Mouse (Mus musculus) ES-CJ7 (cell line): Measurements from ENCODE around the gene Gsta3.
"Not testable (repeated sequence)": the region's sequence is repeated elsewhere in the genome, so short reads cannot be mapped to it uniquely, and the experiment has no call there.

Experiments used
- DNase-seq: peaks from one replicate; pipeline ENCODE4 v3.0.0; 2011; ENCODE audit warnings: low read depth, low spot score

Gene Gsta3

GRCm38 (mm10) chr1:21253303-21253650 is 12.9 kb downstream of the Gsta3 start:
- no peak for DNase-seq

GRCm38 (mm10) chr1:21253856-21254255 is 13.5 kb downstream of the Gsta3 start:
- peak; percentile 80 for DNase-seq

- DNase-seq, result peak; percentile 88
Measured at GRCm38 (mm10) chr1:21255625-21256345, 15.4 kb downstream of the Gsta3 start.

GRCm38 (mm10) chr1:21256391-21256790 is 16.0 kb downstream of the Gsta3 start:
- peak; percentile 98 for DNase-seq

- peak; percentile 88 for DNase-seq
Measured at GRCm38 (mm10) chr1:21256871-21257270, 16.5 kb downstream of the Gsta3 start.

GRCm38 (mm10) chr1:21259981-21260380 is 19.6 kb downstream of the Gsta3 start:
- DNase-seq, result peak; percentile 93

GRCm38 (mm10) chr1:21262401-21262800 is 22.0 kb downstream of the Gsta3 start:
- DNase-seq, result no peak

GRCm38 (mm10) chr1:21263986-21264385 is 23.6 kb downstream of the Gsta3 start:
- DNase-seq, result no peak

GRCm38 (mm10) chr1:21264747-21265146 is 24.4 kb downstream of the Gsta3 start:
- no peak for DNase-seq

GRCm38 (mm10) chr1:21266766-21267165 is 26.4 kb downstream of the Gsta3 start:
- DNase-seq, result peak; percentile 36

- DNase-seq, result not testable (repeated sequence)
Measured at GRCm38 (mm10) chr1:21267466-21267865, 27.1 kb downstream of the Gsta3 start.

- peak; percentile 84 for DNase-seq
Measured at GRCm38 (mm10) chr1:21271343-21272055, 31.1 kb downstream of the Gsta3 start.

- DNase-seq, result peak; percentile 58
Measured at GRCm38 (mm10) chr1:21272056-21272431, 31.7 kb downstream of the Gsta3 start.

GRCm38 (mm10) chr1:21273091-21273490 is 32.7 kb downstream of the Gsta3 start:
- no peak for DNase-seq

GRCm38 (mm10) chr1:21274437-21275040 is 34.1 kb downstream of the Gsta3 start:
- no peak for DNase-seq

GRCm38 (mm10) chr1:21275366-21275765 is 35.0 kb downstream of the Gsta3 start:
- not testable (repeated sequence) for DNase-seq

- not testable (repeated sequence) for DNase-seq
Measured at GRCm38 (mm10) chr1:21276158-21276557, 35.8 kb downstream of the Gsta3 start.

- no peak for DNase-seq
Measured at GRCm38 (mm10) chr1:21280306-21280705, 39.9 kb downstream of the Gsta3 start.

- DNase-seq, result not testable (repeated sequence)
Measured at GRCm38 (mm10) chr1:21284644-21285043, 44.3 kb downstream of the Gsta3 start.

GRCm38 (mm10) chr1:21291394-21291793 is 51.0 kb downstream of the Gsta3 start:
- DNase-seq, result no peak

- no peak for DNase-seq
Measured at GRCm38 (mm10) chr1:21292590-21292989, 52.2 kb downstream of the Gsta3 start.

- no peak for DNase-seq
Measured at GRCm38 (mm10) chr1:21296169-21296568, 55.8 kb downstream of the Gsta3 start.

GRCm38 (mm10) chr1:21298114-21298513 is 57.7 kb downstream of the Gsta3 start:
- no peak for DNase-seq
